Mouse (Mus musculus) right cerebral cortex, adult 2 months (tissue): ENCODE measurements around the gene Snrpb2.

ENCODE experiments used
- DNase-seq, 2 experiments: peaks; one replicate each; pipeline ENCODE4 v3.0.0; 2021 to 2022; ENCODE audit warnings: low spot score in 2 of 2

Gene Snrpb2

DNA sequence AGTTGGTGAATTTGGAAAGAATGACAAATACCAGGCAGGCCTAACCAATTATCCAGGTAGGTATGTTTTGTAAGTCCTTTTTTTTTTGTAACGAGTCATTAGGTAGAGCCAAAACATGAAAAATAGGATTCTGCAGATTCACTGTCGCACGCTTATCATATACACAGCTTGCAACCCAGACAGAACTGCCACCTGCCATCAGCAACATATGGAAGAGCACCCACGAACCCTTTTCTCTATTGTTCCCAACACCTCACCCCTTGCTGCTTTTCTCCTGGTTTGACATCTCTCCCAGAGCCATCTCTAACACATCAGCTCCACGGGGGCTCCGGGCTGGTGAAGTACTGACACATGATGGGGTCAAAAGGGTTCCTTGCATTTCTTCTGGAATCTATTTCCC lies 31.9 kb downstream of the Snrpb2 start:
- DNase-seq: no peak

DNA sequence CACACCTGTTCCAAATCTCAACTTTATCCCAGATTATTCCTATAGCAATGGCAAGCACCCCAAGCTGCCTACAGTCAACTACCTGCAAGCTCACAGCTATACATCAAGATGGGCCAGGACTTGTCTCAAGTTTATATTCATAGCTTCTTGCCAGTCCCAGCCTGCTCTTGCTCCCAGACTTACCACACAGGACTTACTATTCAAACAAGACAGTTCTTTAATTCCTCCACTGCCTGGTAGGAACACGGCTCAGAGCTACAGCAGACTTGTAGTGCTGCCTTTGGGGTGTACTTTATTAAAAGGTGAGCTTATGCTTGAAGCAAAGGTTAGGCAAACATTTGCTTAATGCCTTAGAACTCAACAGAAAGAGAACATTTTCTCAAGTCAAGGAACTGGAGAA lies 34.3 kb downstream of the Snrpb2 start:
- DNase-seq: no peak

- peak in 1 of 2 experiments; percentile 40 for DNase-seq
Observed at GRCm38 (mm10) chr2:143113859-143114258, 51.0 kb downstream of the Snrpb2 start.

DNA sequence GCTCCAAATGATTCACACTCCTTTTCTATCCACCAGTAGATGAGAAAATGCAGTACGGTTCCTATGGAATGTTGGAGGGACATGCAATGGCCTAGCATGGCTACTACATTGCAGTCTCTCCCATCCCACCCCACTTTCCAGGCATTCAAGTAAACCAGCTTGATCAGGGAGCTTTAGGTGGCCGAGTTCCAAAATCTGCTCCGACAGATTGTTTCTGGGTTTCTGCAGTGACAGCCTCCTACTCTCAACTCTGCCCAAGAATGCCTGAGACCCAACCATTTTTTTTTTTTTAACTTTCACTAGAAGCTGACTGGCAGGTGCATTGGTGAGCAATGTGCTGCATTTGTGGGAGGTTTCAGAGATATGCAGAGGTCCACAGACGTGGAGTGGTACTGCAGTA lies 51.9 kb downstream of the Snrpb2 start:
- DNase-seq: peak; percentile 60 to 62

DNA sequence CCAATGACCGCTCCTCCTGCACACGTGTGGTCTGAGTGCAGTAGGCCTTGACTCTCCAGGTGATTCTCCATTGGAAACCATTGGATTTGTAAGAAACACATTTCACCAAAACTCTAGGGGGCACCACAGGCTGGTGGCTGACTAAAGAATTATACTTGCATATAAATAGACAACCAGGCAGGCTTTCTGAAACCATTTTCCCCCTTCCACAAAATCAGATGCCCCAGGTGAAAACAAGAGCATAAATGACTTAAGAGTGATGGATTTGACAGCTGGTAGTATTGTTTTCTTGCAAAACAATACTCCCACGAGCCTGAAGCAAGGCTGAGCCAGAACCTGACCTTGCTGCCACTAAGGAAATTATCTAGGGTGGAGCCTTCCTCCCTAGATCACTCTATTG lies 54.6 kb downstream of the Snrpb2 start:
- DNase-seq: peak; percentile 52 to 71

DNA sequence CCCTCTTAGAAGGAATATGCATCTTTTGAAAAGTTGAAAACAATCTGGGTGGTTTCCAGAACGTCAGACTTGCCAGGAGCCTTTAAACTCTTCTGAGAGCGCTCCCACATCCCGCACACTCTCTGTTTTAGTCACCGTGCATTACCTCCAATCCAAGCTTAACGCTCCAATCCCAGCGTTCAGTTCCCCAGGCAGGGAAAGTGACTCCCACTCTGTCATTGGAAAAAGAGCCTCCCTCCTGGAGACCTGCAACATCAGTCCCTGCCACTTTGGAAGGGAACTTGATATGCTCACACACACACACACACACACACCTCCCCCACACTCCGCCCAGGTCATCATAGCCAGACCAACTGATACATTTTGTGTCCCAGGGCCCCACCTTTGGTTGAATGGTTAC lies 55.4 kb downstream of the Snrpb2 start:
- DNase-seq: no peak
